Mouse (Mus musculus) forebrain, embryonic 15.5 days (tissue): Measurements from ENCODE around the gene Sytl1. TPM values are rescaled to one million over a fixed set of nuclear protein-coding genes. Genes with fewer than 3 reads are reported as not detected.

Experiments
- ATAC-seq: fragments of 200-750 bp; cut with Nextera tagmentation; replicated peaks from 2 replicates; pipeline ENCODE4 v1.8.0; 2017; ENCODE audit warnings: mild to moderate bottlenecking, moderate TSS enrichment, moderate library complexity
- H3K27ac ChIP-seq: fragments of 300-500 bp; sonication (generic); replicated peaks from 2 replicates; pipeline ENCODE4 v1.5.1; 2015; ENCODE audit warnings: mild to moderate bottlenecking, inconsistent platforms
- H3K27me3 ChIP-seq: fragments of 300-500 bp; sonication (generic); 2 replicates; pipeline ENCODE4 v1.6.1; 2015; ENCODE audit warnings: inconsistent platforms
- H3K36me3 ChIP-seq: fragments of 300-500 bp; sonication (generic); 2 replicates; pipeline ENCODE4 v1.6.1; 2015; ENCODE audit warnings: mild to moderate bottlenecking, inconsistent platforms
- H3K4me1 ChIP-seq: fragments of 300-500 bp; sonication (generic); 2 replicates; pipeline ENCODE4 v1.6.1; 2015; ENCODE audit warnings: inconsistent platforms
- H3K4me2 ChIP-seq: fragments of 300-500 bp; sonication (generic); replicated peaks from 2 replicates; pipeline ENCODE4 v1.6.1; 2015; ENCODE audit warnings: mild to moderate bottlenecking, inconsistent platforms
- H3K4me3 ChIP-seq: fragments of 300-500 bp; sonication (generic); 2 replicates; pipeline ENCODE4 v1.5.1; 2015; ENCODE audit warnings: mild to moderate bottlenecking, inconsistent platforms
- H3K9ac ChIP-seq: fragments of 300-500 bp; sonication (generic); replicated peaks from 2 replicates; pipeline ENCODE4 v1.6.1; 2015; ENCODE audit warnings: mild to moderate bottlenecking, inconsistent platforms
- H3K9me3 ChIP-seq: fragments of 300-500 bp; sonication (generic); 2 replicates; pipeline ENCODE4 v1.6.1; 2016; ENCODE audit warnings: inconsistent platforms
- WGBS: fragments of 180-500 bp; shearing (Covaris S2); methylation state at CpG from one replicate; pipeline ENCODE4 v1.1.7; 2015; ENCODE audit warnings: mixed read lengths; 5-methylcytosine and 5-hydroxymethylcytosine counted together
- polyA plus RNA-seq: library from polyadenylated mRNA; unstranded; fragments of >200 nt; fragmentation: Nextera tagmentation; extraction: Ambion mirVana; gene quantifications from 2 replicates; pipeline ENCODE4 v1.2.1, GENCODE M21; 2015

Gene Sytl1
- polyA plus RNA-seq, 1 experiment from 2014 or later: 0.29 TPM

DNA sequence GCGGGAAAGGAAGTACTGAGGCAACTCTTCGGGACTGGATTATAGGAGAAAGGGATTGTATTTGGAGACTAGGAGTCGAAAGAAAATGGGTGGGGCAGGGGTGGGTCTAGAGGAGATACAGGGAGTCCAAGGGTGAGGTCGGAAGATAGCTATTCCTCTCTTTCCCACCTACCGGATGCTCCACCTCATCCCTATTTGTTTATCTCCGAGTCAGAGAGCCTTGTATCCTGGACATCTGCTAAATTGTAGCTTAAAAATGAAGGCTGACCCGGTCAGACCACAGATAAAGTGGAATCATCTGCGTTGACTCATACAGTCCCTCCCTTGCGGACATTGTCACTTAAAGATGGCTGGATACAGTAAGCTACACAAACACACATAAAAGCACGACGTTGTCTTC, 21.0 kb downstream of the Sytl1 start:
- no peak overlapping the region for H3K27ac ChIP-seq
- H3K36me3 ChIP-seq: no peaks in the 10 kb centered on the region
- no peak for ATAC-seq
- peak overlapping the region; percentile 46; the same call in 1 of the 2 replicates for H3K4me3 ChIP-seq
- 33% methylated on average over 11 of the region's 11 CpGs for WGBS
- H3K9me3 ChIP-seq: no peaks in the 10 kb centered on the region
- peaks cover 9% of the 10 kb centered on the region; the same call in 1 of the 2 replicates for H3K4me1 ChIP-seq
- peaks cover 51% of the 10 kb centered on the region for H3K27me3 ChIP-seq
- peak overlapping the region; percentile 64 for H3K4me2 ChIP-seq
- no peak overlapping the region for H3K9ac ChIP-seq

DNA sequence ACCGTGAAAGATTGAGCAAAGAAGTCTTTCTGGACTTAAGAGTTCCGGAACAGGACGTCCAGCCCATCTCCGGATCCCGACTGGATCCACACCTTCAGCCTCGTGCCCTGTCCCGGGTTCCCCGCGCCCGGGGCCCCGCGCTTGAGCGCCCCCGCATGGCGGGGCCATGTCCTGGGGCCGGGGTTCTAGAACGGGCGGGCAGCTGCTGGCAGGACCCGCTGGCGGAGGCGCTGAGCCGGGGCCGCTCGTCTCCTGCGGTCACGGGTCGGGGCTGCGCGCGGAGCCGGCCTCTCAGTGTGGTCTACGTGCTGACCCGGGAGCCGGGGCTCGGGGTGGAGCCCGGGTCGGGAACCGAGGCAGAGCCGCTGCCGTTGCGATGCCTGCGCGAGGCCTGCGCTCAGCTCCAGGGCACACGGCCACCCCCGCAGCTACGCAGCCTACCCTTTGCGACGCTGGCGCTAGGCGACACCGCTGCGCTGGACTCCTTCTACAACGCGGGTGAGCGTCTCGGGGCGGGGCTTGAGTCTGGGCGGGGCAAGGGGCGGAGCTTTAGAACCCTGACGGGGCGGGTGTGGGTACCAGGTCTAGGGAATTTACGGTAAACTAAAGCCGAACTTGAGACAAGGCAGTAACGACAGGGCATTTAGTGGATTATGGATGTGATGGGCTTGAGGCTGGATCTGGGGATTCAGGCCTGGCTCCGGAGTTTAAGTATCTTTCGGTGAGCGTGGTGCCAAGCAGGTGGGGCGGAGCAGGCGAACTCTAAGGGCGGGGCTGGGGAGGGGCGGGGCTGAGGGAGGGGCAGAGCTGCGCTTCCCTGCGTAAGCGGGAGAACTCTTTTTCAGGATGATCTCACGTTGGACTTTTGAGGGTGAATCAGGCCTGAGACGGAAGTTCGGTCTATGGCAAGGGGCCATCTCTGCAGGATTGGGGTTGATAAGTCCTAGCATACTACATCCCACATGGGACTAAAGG, 21.7 kb downstream of the Sytl1 start:
- peaks cover 49% of the 10 kb centered on the region for H3K27me3 ChIP-seq
- no peaks in the 10 kb centered on the region for H3K9me3 ChIP-seq
- peak overlapping the region; percentile 29 for H3K9ac ChIP-seq
- no peaks in the 10 kb centered on the region for H3K36me3 ChIP-seq
- under 1% methylated on average over 77 of the region's 78 CpGs for WGBS
- H3K4me1 ChIP-seq: peaks cover 9% of the 10 kb centered on the region; the same call in 1 of the 2 replicates
- peak overlapping the region; percentile 46 for H3K4me3 ChIP-seq
- peak; percentile 94 for ATAC-seq
- H3K4me2 ChIP-seq: peak overlapping the region; percentile 64
- no peak overlapping the region for H3K27ac ChIP-seq

DNA sequence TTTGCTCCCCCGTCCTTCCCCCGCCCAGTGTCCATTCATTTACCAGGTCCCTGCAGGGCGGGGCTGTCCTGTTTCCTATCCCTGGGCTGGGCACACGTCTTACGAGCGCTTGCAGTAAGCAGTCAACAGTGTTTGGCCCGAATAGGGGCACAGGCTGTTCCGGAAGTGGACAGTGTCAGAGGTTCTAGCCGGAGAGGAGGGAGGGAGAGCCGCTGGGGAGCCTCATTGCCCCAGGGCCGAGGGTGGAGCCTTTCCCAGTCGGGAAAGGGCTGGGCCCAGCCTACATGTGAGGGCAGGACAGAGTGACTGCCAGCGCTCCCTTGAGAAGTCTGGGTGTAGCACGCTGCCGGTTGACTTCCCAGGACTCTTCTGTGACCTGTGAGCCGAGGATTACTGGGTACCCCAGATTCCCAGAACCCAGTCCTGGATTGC, 22.4 kb downstream of the Sytl1 start, which contains the start of gene Map3k6:
Map3k6 (plus strand) TSS at position 329 of the 432 bp plus-strand sequence.
- Histone ChIP-seq H3K27ac (no peak within 1 kb of the TSS), H3K9me3 (no peaks in the 10 kb centered on the region), H3K4me1 (peaks cover 9% of the 10 kb centered on the region; the same call in 1 of the 2 replicates), H3K4me2 (peak within 1 kb of the TSS; percentile 64), H3K9ac (peak within 1 kb of the TSS; percentile 29), H3K4me3 (peak within 1 kb of the TSS; percentile 46), H3K27me3 (peaks cover 46% of the 10 kb centered on the region), H3K36me3 (no peaks in the 10 kb centered on the region)
- WGBS: 2% methylated on average over 16 of the region's 16 CpGs
- peak; percentile 4; the same call in 1 of the 2 replicates for ATAC-seq

DNA sequence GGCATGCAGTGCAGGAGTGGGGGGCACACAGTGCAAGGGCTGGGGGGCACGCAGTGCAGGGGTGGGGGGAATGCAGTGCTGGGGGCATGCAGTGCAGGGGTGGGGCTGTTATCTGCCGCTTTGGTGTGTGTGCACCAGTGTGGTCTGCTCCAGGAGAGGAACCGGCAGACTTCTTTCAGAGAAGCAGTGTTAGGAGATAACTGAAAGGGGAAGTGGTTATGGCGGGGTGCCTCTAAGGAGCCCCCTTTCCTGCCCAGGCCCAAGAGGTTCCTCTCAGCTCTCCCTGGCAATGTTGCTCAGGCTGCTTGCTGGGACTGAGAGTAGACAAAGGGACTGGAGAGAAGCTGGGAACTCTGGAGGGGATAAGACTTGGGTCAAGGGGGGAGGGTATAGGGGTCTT, 25.0 kb downstream of the Sytl1 start:
- H3K27ac ChIP-seq: no peak overlapping the region
- H3K36me3 ChIP-seq: no peaks in the 10 kb centered on the region
- H3K4me2 ChIP-seq: no peak overlapping the region
- ATAC-seq: no peak
- H3K4me1 ChIP-seq: peaks cover 9% of the 10 kb centered on the region; the same call in 1 of the 2 replicates
- H3K9ac ChIP-seq: no peak overlapping the region
- peaks cover 36% of the 10 kb centered on the region for H3K27me3 ChIP-seq
- WGBS: 88% methylated on average over 4 of the region's 4 CpGs
- H3K4me3 ChIP-seq: no peak overlapping the region
- no peaks in the 10 kb centered on the region for H3K9me3 ChIP-seq

DNA sequence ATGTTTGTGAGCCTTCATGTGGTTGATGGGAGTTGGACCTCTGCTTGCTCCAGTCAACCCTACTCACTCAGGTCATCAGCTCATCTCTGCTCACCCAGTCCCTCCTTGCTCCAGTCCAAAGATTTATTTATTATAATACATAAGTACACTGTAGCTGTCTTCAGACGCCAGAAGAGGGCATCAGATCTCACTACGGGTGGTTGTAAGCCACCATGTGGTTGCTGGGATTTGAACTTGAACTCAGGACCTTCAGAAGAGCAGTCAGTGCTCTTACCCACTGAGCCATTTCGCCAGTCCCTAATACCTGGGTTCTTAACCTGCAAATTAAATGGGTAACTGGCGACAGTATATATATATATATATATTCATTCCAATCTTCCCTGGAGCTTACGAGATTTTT, 27.5 kb downstream of the Sytl1 start:
- no peaks in the 10 kb centered on the region for H3K9me3 ChIP-seq
- no peaks in the 10 kb centered on the region for H3K36me3 ChIP-seq
- no peak for ATAC-seq
- H3K27me3 ChIP-seq: peaks cover 12% of the 10 kb centered on the region; the same call in 1 of the 2 replicates
- no peak overlapping the region for H3K27ac ChIP-seq
- H3K4me3 ChIP-seq: no peak overlapping the region
- H3K9ac ChIP-seq: no peak overlapping the region
- H3K4me1 ChIP-seq: no peaks in the 10 kb centered on the region
- WGBS: 85% methylated on average over 5 of the region's 5 CpGs
- H3K4me2 ChIP-seq: no peak overlapping the region

DNA sequence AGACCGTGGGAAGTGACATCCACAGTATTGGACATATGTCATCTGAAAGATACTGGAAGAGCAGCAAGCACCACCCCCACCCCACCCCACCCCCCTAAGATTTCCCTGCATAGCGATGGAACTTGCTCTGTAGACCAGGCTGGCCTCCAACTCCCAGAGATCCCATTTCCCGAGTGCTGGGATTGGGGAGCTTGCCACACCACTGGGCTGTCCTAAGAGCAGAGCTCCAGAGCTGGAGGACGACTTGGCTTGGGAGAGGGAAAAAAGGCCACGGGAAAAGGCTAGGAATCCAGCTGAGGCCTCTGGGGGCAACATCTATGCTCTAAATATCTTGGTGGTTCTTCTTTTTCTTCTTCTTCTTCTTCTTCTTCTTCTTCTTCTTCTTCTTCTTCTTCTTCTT, 28.1 kb downstream of the Sytl1 start:
- ATAC-seq: no peak
- Histone ChIP-seq H3K9me3 (no peaks in the 10 kb centered on the region), H3K4me1 (no peaks in the 10 kb centered on the region), H3K4me3 (no peak overlapping the region), H3K36me3 (no peaks in the 10 kb centered on the region), H3K27me3 (peaks cover 6% of the 10 kb centered on the region; the same call in 1 of the 2 replicates), H3K9ac (no peak overlapping the region), H3K27ac (no peak overlapping the region), H3K4me2 (no peak overlapping the region)
- 54% methylated on average over 5 of the region's 5 CpGs for WGBS

DNA sequence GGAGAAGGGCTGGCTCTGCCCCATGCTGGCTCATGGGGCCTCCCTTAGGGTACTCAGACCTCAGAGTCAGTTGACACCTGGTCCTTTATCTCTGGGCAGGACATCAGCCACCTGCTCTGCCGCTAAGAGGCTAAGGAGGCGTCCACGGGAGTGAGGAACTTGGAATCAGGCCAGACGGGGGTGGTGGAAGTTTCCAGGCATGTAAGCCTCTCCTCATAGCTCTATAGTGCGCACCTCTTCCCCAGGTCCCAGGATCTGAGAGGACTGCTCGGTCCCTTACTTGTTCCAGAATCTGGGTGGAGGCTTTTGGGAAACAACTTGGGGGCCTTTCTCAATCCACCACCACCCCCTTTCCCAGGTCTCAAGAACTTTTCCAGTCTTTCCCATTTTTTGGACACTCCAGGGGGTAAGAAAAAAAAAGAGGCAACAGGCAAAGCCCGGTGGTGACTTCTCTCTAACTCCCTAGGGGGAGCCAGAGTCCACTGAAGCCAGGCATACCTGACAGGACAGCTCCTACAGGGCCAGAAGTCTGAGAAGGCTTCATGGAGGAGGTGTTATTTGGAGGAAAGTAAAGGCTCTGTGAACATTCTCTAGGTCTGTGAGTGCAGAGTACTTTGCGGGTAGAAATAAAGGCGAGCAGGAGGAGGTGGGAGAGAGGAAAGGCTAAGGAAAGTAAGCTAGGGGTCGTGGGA, 29.5 kb downstream of the Sytl1 start:
- WGBS: 33% methylated on average over 10 of the region's 10 CpGs
- H3K9ac ChIP-seq: no peak overlapping the region
- no peak for ATAC-seq

DNA sequence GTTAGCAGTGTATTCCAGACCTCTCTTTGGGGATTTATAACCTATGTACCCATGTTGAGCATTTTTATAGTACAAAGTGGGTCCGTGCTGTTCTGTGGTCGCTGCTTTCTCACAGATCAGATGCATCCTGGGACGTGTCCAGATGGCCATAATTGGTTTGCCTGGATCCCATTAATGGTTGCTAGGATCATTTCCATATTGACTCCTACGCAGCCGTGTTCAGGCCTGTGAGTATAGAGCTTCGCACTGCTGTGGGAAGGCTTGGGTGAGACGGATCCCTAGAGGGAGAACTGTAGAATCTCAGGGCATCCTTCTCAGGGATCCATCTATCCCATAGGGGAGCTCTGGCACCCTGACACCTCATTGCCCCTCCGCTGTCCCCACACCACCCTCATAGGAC, 33.3 kb downstream of the Sytl1 start:
- no peaks in the 10 kb centered on the region for H3K9me3 ChIP-seq
- H3K4me2 ChIP-seq: no peak overlapping the region
- 72% methylated on average over 8 of the region's 8 CpGs for WGBS
- no peak for ATAC-seq
- H3K9ac ChIP-seq: no peak overlapping the region
- no peak overlapping the region for H3K4me3 ChIP-seq
- no peaks in the 10 kb centered on the region for H3K27me3 ChIP-seq
- no peaks in the 10 kb centered on the region for H3K36me3 ChIP-seq
- no peak overlapping the region for H3K27ac ChIP-seq
- no peaks in the 10 kb centered on the region for H3K4me1 ChIP-seq

More for the DNA sequence above, 29.5 kb downstream of the Sytl1 start:
- Histone ChIP-seq H3K9me3 (no peaks in the 10 kb centered on the region), H3K27me3 (no peaks in the 10 kb centered on the region), H3K4me1 (no peaks in the 10 kb centered on the region), H3K4me3 (no peak overlapping the region), H3K27ac (no peak overlapping the region), H3K36me3 (no peaks in the 10 kb centered on the region), H3K4me2 (no peak overlapping the region)

DNA sequence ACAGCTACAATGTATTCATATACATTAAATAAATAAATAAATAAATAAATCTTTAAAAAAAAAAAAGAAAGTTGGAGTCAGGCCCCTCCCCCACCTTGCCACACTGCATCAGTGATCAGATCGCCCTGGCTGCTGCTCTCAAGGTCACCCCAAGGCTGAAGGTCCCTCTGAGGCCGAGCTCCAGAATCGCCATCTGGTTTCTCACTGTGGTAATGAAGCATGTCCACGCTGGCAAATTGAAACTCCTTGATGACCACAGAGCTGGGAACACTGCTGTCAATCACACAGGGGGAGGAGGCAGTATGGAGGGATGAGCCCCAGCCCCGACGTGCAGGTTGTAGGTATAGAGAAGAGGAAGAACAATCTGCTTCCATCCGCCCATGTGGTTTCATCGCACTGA, 35.3 kb downstream of the Sytl1 start:
- Histone ChIP-seq H3K9ac (no peak overlapping the region), H3K9me3 (no peaks in the 10 kb centered on the region), H3K36me3 (no peaks in the 10 kb centered on the region), H3K27ac (no peak overlapping the region), H3K4me1 (no peaks in the 10 kb centered on the region), H3K4me3 (no peak overlapping the region), H3K4me2 (no peak overlapping the region), H3K27me3 (no peaks in the 10 kb centered on the region)
- WGBS: 78% methylated on average over 8 of the region's 8 CpGs
- no peak for ATAC-seq

DNA sequence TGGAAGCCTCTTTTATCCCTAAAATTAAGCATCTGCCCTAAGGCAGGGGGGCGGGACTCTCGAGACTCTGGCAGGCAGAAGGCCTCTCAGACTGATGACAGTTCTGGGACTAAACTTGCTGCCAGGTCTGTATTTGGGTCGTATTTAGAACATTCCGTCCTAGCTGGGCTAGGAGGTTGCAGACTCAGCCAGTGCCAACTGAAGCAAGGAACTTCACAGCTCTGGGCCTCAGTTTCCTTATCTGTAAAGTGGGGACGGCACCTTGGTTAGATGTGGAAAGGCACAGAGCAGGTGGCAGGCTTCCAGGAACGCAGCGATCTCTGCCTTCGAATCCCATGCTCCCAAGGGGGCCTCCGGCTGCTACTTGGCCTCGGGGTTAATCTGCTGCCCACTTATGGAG, 36.8 kb downstream of the Sytl1 start:
- H3K4me3 ChIP-seq: no peak overlapping the region
- 87% methylated on average over 10 of the region's 10 CpGs for WGBS
- no peaks in the 10 kb centered on the region for H3K4me1 ChIP-seq
- H3K27ac ChIP-seq: no peak overlapping the region
- no peak for ATAC-seq
- peaks cover 4% of the 10 kb centered on the region for H3K27me3 ChIP-seq
- H3K9me3 ChIP-seq: no peaks in the 10 kb centered on the region
- H3K9ac ChIP-seq: no peak overlapping the region
- H3K4me2 ChIP-seq: no peak overlapping the region
- no peaks in the 10 kb centered on the region for H3K36me3 ChIP-seq

DNA sequence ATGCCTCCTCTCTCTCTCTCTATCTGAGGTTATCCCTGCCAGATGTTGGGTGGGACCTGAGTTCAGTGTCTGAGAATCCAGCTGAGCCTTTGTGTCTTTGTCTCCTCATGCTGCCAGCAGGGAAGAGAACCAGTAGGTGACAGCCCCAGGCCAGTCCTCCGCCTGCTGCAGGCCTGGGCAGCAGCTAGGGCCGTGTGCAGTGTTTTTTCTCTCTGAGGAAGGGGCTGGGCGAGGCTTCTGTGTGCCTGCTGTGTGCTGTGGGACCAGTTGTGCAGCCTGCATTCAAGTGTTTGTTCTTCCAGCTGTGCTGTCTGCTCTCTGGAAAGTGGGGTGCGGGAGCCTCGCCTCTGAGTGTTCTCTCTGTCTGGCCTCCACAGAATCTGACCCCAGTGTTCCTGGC, 39.0 kb downstream of the Sytl1 start:
- H3K4me3 ChIP-seq: no peak overlapping the region
- H3K9me3 ChIP-seq: no peaks in the 10 kb centered on the region
- no peak for ATAC-seq
- no peak overlapping the region for H3K9ac ChIP-seq
- no peak overlapping the region for H3K27ac ChIP-seq
- H3K4me2 ChIP-seq: no peak overlapping the region
- H3K4me1 ChIP-seq: peaks cover 5% of the 10 kb centered on the region; the same call in 1 of the 2 replicates
- no peaks in the 10 kb centered on the region for H3K36me3 ChIP-seq
- 42% methylated on average over 5 of the region's 5 CpGs for WGBS
- peaks cover 7% of the 10 kb centered on the region for H3K27me3 ChIP-seq

DNA sequence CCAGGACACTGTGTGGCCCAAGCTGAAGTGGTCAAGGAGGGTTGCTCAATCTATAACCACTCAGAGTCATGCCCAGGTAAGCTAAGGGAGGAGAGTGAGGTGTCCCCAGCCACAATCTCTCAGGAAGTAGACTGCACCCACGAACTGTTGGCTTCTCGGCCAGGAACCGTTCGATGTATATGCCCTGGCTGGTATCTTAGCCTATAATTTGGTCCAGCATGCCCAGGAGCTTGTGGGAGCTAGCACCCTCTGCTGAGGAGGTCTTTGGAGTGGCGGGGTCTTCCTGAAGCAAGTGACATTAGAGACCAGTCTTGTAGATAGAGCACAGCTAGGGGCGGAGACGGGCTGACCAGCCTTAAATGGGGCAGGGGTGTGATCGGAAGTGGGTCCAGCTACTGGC, 41.2 kb downstream of the Sytl1 start:
- WGBS: 72% methylated on average over 8 of the region's 8 CpGs
- H3K9me3 ChIP-seq: no peaks in the 10 kb centered on the region

More for the DNA sequence above, 41.2 kb downstream of the Sytl1 start:
- Histone ChIP-seq H3K36me3 (no peaks in the 10 kb centered on the region), H3K27me3 (peaks cover 7% of the 10 kb centered on the region), H3K4me3 (no peak overlapping the region), H3K4me1 (peaks cover 5% of the 10 kb centered on the region; the same call in 1 of the 2 replicates), H3K4me2 (no peak overlapping the region), H3K9ac (no peak overlapping the region), H3K27ac (no peak overlapping the region)
- no peak for ATAC-seq
